Mouse (Mus musculus): Measurements from ENCODE around the gene Cdc42ep1.

- TF ChIP-seq CTCF (IDR thresholded peaks at IDR 0.05; ENCODE audit: insufficient read depth, low read length) (no peak), POLR2A (IDR thresholded peaks at IDR 0.05; ENCODE audit: borderline replicate concordance, extremely low read depth, low read depth, low read length) (no peak)
These were observed 2.9 kb downstream of the Cdc42ep1 start for GRCm38 (mm10) chr15:78845321-78845720.
